ENCODE assay signal across 7 mouse cellular contexts in genomic region chr5:115631505-115632357, GRCm38 (mm10). TPM values are rescaled to one million over a fixed set of nuclear protein-coding genes. Genes with fewer than 3 reads are reported as not detected.
DNase-seq lines count a peak whose midpoint lies in the region; ATAC-seq lines count a peak whose summit lies in the region.

Rab35 (plus strand) TSS chr5:115631908.

- DNase-seq in adrenal gland, adult 2 months, result peak; percentile 98
- DNase-seq in embryo, embryonic 11.5 days (ENCODE audit: low read depth, low spot score), result peak; percentile 86
- peak; percentile 92 to 95 for DNase-seq in gastrocnemius, postnatal 4 days (ENCODE audit: low spot score in 2 of 2)
- peak; percentile 88 to 94 for DNase-seq in left cerebral cortex, postnatal 36 days (ENCODE audit: low spot score in 2 of 2)
- DNase-seq in midbrain, embryonic 11.5 days (ENCODE audit: low spot score, missing footprints), result peak; percentile 100
- peak; percentile 91 for DNase-seq in skeletal muscle tissue, adult 2 months (ENCODE audit: low read depth, low spot score)

- peak within 1 kb of the TSS; percentile 84 for H3K4me2 ChIP-seq in intestine, embryonic 16.5 days (ENCODE audit: low read depth, low read length)
- H3K4me2 ChIP-seq in midbrain, embryonic 11.5 days, result peak within 1 kb of the TSS; percentile 87

- peak within 1 kb of the TSS; percentile 90 for H3K9ac ChIP-seq in intestine, embryonic 16.5 days (ENCODE audit: low read depth, low read length)
- H3K9ac ChIP-seq in midbrain, embryonic 11.5 days (ENCODE audit: low read length), result peak within 1 kb of the TSS; percentile 89

- under 1% methylated on average over 88 of the region's 125 CpGs for WGBS in intestine, embryonic 16.5 days
- WGBS in midbrain, embryonic 11.5 days, result under 1% methylated on average over 85 of the region's 125 CpGs

- peak; percentile 89 for ATAC-seq in intestine, embryonic 16.5 days
- peak; percentile 90 for ATAC-seq in midbrain, embryonic 11.5 days (ENCODE audit: low FRiP score)

- no peaks in the 10 kb centered on the region for H3K36me3 ChIP-seq in intestine, embryonic 16.5 days (ENCODE audit: control insufficient read depth, insufficient read depth, low read length)
- H3K36me3 ChIP-seq in midbrain, embryonic 11.5 days (ENCODE audit: control insufficient read depth, insufficient read depth, low read length), result no peaks in the 10 kb centered on the region

- peak within 1 kb of the TSS; percentile 86 for H3K4me3 ChIP-seq in intestine, embryonic 16.5 days (ENCODE audit: low read length)
- H3K4me3 ChIP-seq in midbrain, embryonic 11.5 days (ENCODE audit: low read depth, low read length), result peak within 1 kb of the TSS; percentile 97

- intact Hi-C loops in left cerebral cortex, postnatal 36 days (cut with DNase I), result no loop called here

- H3K4me1 ChIP-seq in intestine, embryonic 16.5 days (ENCODE audit: control insufficient read depth, insufficient read depth, low read length), result peaks cover 28% of the 10 kb centered on the region
- peaks cover 18% of the 10 kb centered on the region for H3K4me1 ChIP-seq in midbrain, embryonic 11.5 days (ENCODE audit: control insufficient read depth, insufficient read depth, low read length)

- peak within 1 kb of the TSS; percentile 85 for H3K27ac ChIP-seq in intestine, embryonic 16.5 days (ENCODE audit: low read length)
- H3K27ac ChIP-seq in midbrain, embryonic 11.5 days (ENCODE audit: low read depth, low read length), result peak within 1 kb of the TSS; percentile 74

- H3K27me3 ChIP-seq in intestine, embryonic 16.5 days (replicated peaks; ENCODE audit: control insufficient read depth, insufficient read depth, low read length), result no peaks in the 10 kb centered on the region
- no peaks in the 10 kb centered on the region for H3K27me3 ChIP-seq in midbrain, embryonic 11.5 days (ENCODE audit: control insufficient read depth, insufficient read depth, low read length)

- no peaks in the 10 kb centered on the region for H3K9me3 ChIP-seq in intestine, embryonic 16.5 days (ENCODE audit: control insufficient read depth, low read length)
- no peaks in the 10 kb centered on the region for H3K9me3 ChIP-seq in midbrain, embryonic 11.5 days (ENCODE audit: control insufficient read depth, low read length)

RNA-seq across cellular contexts. Expression of gene Rab35, which starts in this region (rescaled TPM):
- total RNA-seq in adrenal gland, adult 2 months (2021), result 10 to 100 TPM; 64.2 to 66.2 TPM
- polyA plus RNA-seq in adrenal gland, adult 2 months (2012; rRNA removed), result 65.8 and 73.8 TPM in 2 replicates
- 10 to 100 TPM; 43.1 to 46.8 TPM for total RNA-seq in gastrocnemius, postnatal 4 days (2021)
- 4.4 and 5.1 TPM in 2 replicates for polyA plus RNA-seq in intestine, embryonic 16.5 days (2015; fragmentation: Nextera tagmentation; extraction: Ambion mirVana)
- 100 to 1,000 TPM in 1 of 2 experiments, 10 to 100 TPM in 1; 96.7 to 106 TPM for total RNA-seq in left cerebral cortex, postnatal 36 days (2021)
- polyA plus RNA-seq in midbrain, embryonic 11.5 days (2014; fragmentation: Nextera tagmentation; extraction: Ambion mirVana), result 19.4 and 19.6 TPM in 2 replicates

Comparison
In these comparisons a context has a peak if more than half of its experiments do, and no peak if none do; other contexts are left out.
1. Peak in every context shown above with its lines: DNase-seq, ATAC-seq, H3K4me3 ChIP-seq and H3K27ac ChIP-seq.